Mouse (Mus musculus): Measurements from ENCODE around the gene Ythdf2. TPM values are rescaled to one million over a fixed set of nuclear protein-coding genes. Genes with fewer than 3 reads are reported as not detected.

Gene Ythdf2
- polyA plus RNA-seq, 1 experiment from 2014 or later = 86.5 TPM

DNA sequence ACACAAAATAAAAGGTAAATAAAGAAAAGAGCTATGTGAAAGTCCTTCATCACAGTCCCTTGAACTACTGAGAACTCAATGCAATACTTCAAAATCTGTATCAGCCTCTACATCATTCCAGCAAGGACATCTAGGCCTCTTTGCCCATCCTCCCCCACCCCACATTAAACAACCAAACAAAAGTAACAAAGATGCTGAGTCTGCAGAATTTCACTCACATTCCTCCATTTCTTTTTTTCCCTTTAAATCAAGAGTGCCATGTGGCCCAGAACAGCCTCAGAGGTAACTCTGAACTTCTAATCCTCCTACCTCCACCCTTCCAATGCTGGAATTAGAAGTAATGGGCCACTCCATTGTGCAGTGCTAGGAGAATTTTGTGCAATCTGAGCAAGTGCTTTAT lies 13.3 kb downstream of the Ythdf2 start:
- no peak overlapping the region for H3K4me3 ChIP-seq (replicated peaks)
- H3K9ac ChIP-seq = no peak overlapping the region
- H3K4me2 ChIP-seq (replicated peaks) = no peak overlapping the region
- no peak for ATAC-seq
- H3K27me3 ChIP-seq (replicated peaks) = no peaks in the 10 kb centered on the region
- H3K4me1 ChIP-seq (replicated peaks) = 0 out of 2 replicates have a peak, but pooled peaks cover 8% of the 10 kb centered on the region
- no peaks in the 10 kb centered on the region for H3K9me3 ChIP-seq
- H3K27ac ChIP-seq = no peak overlapping the region
- H3K36me3 ChIP-seq = peaks cover 5% of the 10 kb centered on the region

DNA sequence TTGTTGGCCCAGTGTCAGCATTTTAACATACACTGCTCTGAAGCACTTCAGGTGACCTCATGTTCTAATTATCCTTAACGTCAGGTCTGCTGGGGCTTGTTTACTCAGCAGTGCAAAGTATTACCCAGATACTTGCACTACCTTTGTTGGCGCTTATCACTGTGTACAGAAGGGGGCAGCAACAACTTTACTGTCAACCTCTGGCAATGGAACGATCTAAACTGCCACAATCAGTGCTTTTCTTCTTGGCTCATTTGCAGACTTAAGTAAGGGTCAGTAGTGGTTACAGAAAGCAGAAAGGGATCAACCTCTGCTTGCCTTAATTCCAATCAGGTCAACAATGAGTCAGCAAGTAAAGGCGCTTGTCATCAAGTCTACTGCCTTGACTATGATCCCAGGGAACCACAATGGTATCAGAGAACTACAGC lies 13.8 kb downstream of the Ythdf2 start:
- 38% methylated on average over 4 of the region's 4 CpGs for WGBS
- no peak overlapping the region for H3K4me3 ChIP-seq (replicated peaks)
- H3K27me3 ChIP-seq (replicated peaks) = no peaks in the 10 kb centered on the region
- no peak overlapping the region for H3K27ac ChIP-seq
- no peak overlapping the region for H3K4me2 ChIP-seq (replicated peaks)
- H3K36me3 ChIP-seq = peaks cover 3% of the 10 kb centered on the region
- no peak overlapping the region for H3K9ac ChIP-seq
- H3K9me3 ChIP-seq = no peaks in the 10 kb centered on the region
- 0 out of 2 replicates have a peak, but pooled peaks cover 8% of the 10 kb centered on the region for H3K4me1 ChIP-seq (replicated peaks)
- peak; percentile 82 for ATAC-seq

DNA sequence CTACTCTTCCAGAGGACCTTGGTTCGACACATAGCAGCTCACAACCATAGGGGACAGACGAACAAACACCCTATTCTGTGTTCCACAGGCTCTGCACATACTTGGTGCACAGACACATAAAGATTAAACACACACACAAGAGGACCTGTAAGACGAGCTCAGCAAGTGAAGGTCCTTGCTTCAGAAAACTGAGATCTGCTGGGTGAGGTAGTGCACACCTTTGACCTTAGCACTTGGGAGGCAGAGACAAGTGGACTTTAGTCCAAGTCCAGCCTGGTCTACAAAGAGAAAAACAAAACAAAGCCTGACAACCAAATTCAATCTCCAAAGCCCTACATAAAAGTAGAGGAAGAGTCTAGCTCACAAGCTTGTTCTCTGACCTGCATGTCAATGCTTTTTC lies 17.1 kb downstream of the Ythdf2 start:
- H3K27ac ChIP-seq = no peak overlapping the region
- no peak overlapping the region; the same call in 1 of the 2 replicates for H3K4me2 ChIP-seq (replicated peaks)
- H3K27me3 ChIP-seq (replicated peaks) = no peaks in the 10 kb centered on the region
- peak; percentile 59 for ATAC-seq
- WGBS = 64% methylated on average over 3 of the region's 3 CpGs
- peaks cover 4% of the 10 kb centered on the region; the same call in 1 of the 2 replicates for H3K36me3 ChIP-seq
- H3K4me3 ChIP-seq (replicated peaks) = no peak overlapping the region
- no peaks in the 10 kb centered on the region for H3K9me3 ChIP-seq
- 0 out of 2 replicates have a peak, but pooled peaks cover 3% of the 10 kb centered on the region for H3K4me1 ChIP-seq (replicated peaks)
- H3K9ac ChIP-seq = no peak overlapping the region

DNA sequence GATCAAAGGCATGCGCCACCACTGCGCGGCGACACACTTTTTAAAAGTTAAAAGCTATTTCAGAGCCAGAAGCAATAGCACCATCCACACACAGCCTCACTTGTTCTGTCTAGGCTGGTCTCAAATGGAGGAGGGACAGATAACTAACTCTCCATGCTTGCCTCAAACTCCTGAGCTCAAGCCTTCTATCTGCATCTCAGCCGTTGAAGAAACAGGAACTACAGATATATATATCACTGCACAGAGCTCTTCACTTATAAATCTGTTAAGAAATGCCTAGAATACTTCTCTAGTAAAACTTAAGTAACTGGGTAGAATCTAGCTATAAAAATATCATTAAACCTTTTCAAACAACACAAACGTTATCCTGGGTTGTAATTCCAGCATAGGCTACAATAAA lies 17.7 kb downstream of the Ythdf2 start:
- H3K4me2 ChIP-seq (replicated peaks) = no peak overlapping the region
- no peaks in the 10 kb centered on the region for H3K27me3 ChIP-seq (replicated peaks)
- no peak overlapping the region for H3K9ac ChIP-seq
- H3K9me3 ChIP-seq = no peaks in the 10 kb centered on the region
- H3K4me3 ChIP-seq (replicated peaks) = no peak overlapping the region
- H3K27ac ChIP-seq = no peak overlapping the region
- H3K36me3 ChIP-seq = peaks cover 4% of the 10 kb centered on the region; the same call in 1 of the 2 replicates
- no peak for ATAC-seq
- WGBS = 84% methylated on average over 6 of the region's 6 CpGs
- H3K4me1 ChIP-seq (replicated peaks) = 0 out of 2 replicates have a peak, but pooled peaks cover 3% of the 10 kb centered on the region

DNA sequence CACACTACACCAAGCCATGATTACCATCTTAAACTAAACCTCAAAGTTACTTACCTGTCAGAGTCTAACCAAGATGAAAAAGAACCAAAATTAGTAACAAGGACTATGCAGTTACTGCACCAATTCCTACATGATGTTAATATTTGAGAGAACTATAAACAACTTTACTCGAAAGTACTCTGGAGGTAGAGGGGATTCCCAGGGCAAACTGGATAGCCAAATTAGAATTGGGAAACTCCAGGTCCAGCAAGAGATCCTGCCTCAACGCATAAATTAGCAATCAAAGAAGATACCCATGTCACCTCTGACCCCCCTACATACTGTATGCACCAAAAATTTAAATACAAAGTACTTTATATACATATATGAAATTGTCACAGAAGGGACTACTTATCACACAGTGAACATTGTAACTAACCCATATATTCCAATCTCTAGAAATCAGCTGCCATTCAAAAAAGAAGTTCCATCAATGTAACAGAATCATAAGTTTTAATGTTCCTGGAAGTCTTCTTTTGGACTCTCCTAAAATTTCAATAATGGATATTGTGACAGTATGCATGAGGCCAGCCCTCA lies 24.2 kb downstream of the Ythdf2 start:
- H3K4me1 ChIP-seq (replicated peaks) = no peaks in the 10 kb centered on the region
- 79% methylated on average over 2 of the region's 2 CpGs for WGBS
- H3K27ac ChIP-seq = no peak overlapping the region
- peaks cover 13% of the 10 kb centered on the region for H3K36me3 ChIP-seq
- no peak for ATAC-seq
- no peak overlapping the region for H3K4me3 ChIP-seq (replicated peaks)
- H3K4me2 ChIP-seq (replicated peaks) = no peak overlapping the region
- no peaks in the 10 kb centered on the region for H3K27me3 ChIP-seq (replicated peaks)
- no peaks in the 10 kb centered on the region for H3K9me3 ChIP-seq
- no peak overlapping the region for H3K9ac ChIP-seq

DNA sequence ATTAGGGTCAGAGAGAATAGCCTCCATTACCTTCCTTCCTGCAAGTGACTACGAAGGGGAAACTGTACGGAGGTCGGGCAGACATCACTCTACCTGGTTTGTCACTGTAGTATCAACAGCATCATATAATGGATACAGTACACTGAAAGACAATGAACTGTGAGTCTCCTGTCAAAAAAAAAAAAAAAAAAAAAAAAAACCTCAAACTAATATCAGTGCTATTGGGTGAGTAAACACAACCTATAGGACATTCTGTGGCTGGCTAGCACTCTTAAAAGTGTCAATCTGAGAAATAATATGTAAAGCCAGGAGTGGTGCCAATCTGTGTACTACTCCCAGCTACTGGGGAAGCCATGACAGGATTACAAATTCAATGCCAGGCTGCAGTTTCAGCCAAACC lies 28.9 kb downstream of the Ythdf2 start:
- 87% methylated on average over 3 of the region's 3 CpGs for whole genome bisulfite sequencing
- H3K27me3 ChIP-seq (replicated peaks) = no peaks in the 10 kb centered on the region
- H3K4me3 ChIP-seq (replicated peaks) = no peak overlapping the region
- 0 out of 2 replicates have a peak, but pooled peaks cover 2% of the 10 kb centered on the region for H3K4me1 ChIP-seq (replicated peaks)
- no peak overlapping the region for H3K4me2 ChIP-seq (replicated peaks)
- no peak overlapping the region for H3K27ac ChIP-seq
- peaks cover 14% of the 10 kb centered on the region for H3K36me3 ChIP-seq
- ATAC-seq = no peak
- no peak overlapping the region for H3K9ac ChIP-seq
- no peaks in the 10 kb centered on the region for H3K9me3 ChIP-seq

DNA sequence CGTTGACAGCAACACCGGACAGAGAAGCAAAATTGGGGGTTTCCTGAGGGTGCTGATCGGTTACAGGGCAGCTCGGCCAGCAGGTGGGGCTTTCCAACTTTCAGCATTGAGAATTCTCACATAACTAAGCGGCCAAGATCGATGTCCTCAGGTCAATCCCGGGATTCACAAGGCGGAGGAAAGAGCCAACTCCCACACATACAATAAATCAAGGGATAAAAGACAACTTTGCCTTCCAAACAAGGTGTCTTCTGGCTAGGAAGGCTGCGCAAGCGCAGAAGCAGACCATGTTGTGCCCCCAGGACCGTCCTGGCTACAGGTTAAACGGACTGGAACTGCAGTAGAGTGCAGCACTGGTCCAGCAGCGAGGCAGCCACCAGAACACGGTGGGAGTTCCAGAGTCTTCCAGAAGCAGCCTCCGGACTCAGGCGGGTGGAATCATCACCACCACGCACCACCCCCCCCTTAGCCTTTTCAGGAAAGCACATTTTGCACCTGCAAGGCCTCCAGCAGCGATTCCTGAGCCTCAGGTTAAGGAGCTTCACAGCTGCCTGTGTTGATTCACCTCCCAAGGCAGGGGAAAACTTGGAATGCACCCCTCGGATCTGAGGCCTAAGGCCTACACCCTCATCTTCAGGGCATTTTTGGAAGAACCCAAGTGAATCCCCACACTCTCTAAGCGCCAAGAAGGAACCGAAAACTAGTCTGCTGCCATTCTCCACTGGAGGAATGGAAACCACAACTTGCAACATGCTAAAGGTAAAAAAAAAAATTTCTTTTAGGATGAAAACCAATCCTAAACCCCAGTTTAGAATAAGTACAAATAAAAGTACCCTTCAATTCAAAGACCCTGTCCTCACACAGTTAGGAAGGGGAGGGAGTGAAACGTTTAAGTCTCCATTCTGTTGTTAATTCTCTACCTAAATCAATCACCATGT lies 30.1 kb downstream of the Ythdf2 start:
- Histone ChIP-seq H3K27ac (no peak overlapping the region), H3K4me1 (replicated peaks) (0 out of 2 replicates have a peak, but pooled peaks cover 2% of the 10 kb centered on the region), H3K9ac (no peak overlapping the region), H3K9me3 (no peaks in the 10 kb centered on the region), H3K36me3 (peaks cover 14% of the 10 kb centered on the region), H3K27me3 (replicated peaks) (no peaks in the 10 kb centered on the region), H3K4me2 (replicated peaks) (no peak overlapping the region), H3K4me3 (replicated peaks) (no peak overlapping the region)
- 57% methylated on average over 22 of the region's 22 CpGs for WGBS
- ATAC-seq = no peak

DNA sequence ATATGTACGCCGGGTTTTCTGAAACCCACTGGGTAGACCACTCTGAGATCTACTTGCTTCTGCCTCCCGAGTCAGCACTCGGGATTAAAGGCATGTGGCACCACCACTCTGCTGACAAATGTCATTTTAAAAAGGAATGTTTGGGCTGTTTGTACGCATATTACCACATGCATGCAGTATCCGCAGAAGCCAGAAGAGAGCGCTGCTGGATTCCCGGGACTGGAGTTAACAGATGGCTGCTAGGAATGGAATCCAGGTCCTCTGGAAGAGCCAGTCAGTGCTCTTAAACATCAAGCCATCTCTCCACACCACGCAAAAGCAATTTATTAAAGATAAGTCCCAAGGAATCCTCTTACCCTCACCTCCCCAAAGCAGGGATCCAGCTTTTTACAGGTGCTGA lies 31.4 kb downstream of the Ythdf2 start:
- Histone ChIP-seq H3K36me3 (peaks cover 13% of the 10 kb centered on the region), H3K9me3 (no peaks in the 10 kb centered on the region), H3K27ac (no peak overlapping the region), H3K27me3 (replicated peaks) (no peaks in the 10 kb centered on the region), H3K4me1 (replicated peaks) (0 out of 2 replicates have a peak, but pooled peaks cover 2% of the 10 kb centered on the region), H3K9ac (no peak overlapping the region), H3K4me3 (replicated peaks) (no peak overlapping the region), H3K4me2 (replicated peaks) (no peak overlapping the region)
- 68% methylated on average over 9 of the region's 9 CpGs for WGBS
- ATAC-seq = no peak

DNA sequence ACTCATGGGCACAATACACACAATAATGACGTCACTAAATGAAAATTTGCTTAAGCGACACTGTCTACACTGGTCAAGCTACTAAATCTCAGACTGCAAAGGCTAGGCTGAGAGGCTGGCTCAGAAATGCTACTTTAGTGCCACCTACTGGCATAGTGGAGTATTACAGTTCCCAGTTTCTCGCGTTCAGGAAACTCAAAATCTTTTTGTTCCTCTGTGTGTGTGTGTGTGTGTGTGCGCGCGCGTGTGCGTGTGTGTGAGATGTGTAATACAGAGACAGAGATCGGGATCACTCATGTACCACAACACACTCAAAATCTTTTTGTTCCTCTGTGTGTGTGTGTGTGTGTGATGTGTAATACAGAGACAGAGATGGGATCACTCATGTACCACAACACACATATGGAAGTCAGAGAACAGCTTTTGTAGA lies 33.5 kb downstream of the Ythdf2 start:
- no peak overlapping the region for H3K9ac ChIP-seq
- no peak overlapping the region for H3K4me3 ChIP-seq (replicated peaks)
- ATAC-seq = peak; percentile 86
- H3K27ac ChIP-seq = no peak overlapping the region
- H3K27me3 ChIP-seq (replicated peaks) = no peaks in the 10 kb centered on the region
- no peaks in the 10 kb centered on the region for H3K9me3 ChIP-seq
- peaks cover 6% of the 10 kb centered on the region; the same call in 1 of the 2 replicates for H3K36me3 ChIP-seq
- H3K4me1 ChIP-seq (replicated peaks) = 0 out of 2 replicates have a peak, but pooled peaks cover 2% of the 10 kb centered on the region
- WGBS = 6% methylated on average over 10 of the region's 10 CpGs
- no peak overlapping the region for H3K4me2 ChIP-seq (replicated peaks)

DNA sequence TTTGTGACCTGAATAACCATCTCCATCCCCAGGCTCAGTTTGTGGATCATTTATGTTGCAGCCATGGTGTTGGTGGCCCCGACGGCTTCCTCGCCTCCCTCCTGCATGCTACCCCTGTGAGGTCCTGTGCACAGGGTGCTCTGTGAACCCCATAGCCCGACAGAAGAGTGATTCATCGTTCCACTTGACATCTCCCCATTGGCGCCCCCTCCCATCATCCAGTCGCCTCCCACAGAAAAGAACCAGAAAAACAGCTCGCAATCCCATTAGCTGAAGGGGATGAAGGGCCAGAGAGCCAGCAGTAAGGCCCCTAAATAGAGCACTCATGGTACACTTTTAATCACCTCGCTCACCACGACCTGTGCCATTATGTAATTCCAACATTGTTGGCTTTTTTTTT lies 35.6 kb downstream of the Ythdf2 start:
- Histone ChIP-seq H3K4me1 (replicated peaks) (no peaks in the 10 kb centered on the region), H3K36me3 (peaks cover 4% of the 10 kb centered on the region; the same call in 1 of the 2 replicates), H3K27ac (no peak overlapping the region), H3K9me3 (no peaks in the 10 kb centered on the region), H3K4me3 (replicated peaks) (no peak overlapping the region), H3K4me2 (replicated peaks) (no peak overlapping the region), H3K9ac (no peak overlapping the region), H3K27me3 (replicated peaks) (no peaks in the 10 kb centered on the region)
- ATAC-seq = no peak
- WGBS = 46% methylated on average over 10 of the region's 10 CpGs

DNA sequence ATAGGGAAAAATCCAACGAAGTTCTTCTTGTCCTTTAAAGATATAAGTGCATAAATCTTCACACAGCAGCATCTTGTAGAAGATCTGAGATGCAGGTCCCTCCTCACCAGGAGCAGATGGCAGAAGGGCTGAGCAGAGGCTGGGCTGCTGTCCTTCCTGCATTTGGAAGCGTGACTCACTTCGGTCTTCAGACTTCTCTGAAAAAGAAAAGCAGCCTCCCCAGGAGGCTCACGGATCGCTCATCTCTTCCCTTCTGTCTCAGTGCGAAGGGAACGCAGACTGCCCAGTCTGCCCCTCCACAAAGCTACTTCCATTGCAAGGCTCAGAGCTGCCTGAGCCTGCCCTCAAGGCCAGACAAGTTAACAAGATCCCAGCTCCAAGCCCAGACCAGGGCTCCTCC lies 41.2 kb downstream of the Ythdf2 start:
- ATAC-seq = no peak
- 34% methylated on average over 7 of the region's 7 CpGs for WGBS
- no peaks in the 10 kb centered on the region for H3K27me3 ChIP-seq (replicated peaks)
- H3K36me3 ChIP-seq = no peaks in the 10 kb centered on the region
- H3K9me3 ChIP-seq = no peaks in the 10 kb centered on the region
- H3K4me2 ChIP-seq (replicated peaks) = no peak overlapping the region
- no peak overlapping the region for H3K9ac ChIP-seq
- H3K4me1 ChIP-seq (replicated peaks) = peaks cover 7% of the 10 kb centered on the region; the same call in 1 of the 2 replicates
- no peak overlapping the region for H3K4me3 ChIP-seq (replicated peaks)
- no peak overlapping the region for H3K27ac ChIP-seq

DNA sequence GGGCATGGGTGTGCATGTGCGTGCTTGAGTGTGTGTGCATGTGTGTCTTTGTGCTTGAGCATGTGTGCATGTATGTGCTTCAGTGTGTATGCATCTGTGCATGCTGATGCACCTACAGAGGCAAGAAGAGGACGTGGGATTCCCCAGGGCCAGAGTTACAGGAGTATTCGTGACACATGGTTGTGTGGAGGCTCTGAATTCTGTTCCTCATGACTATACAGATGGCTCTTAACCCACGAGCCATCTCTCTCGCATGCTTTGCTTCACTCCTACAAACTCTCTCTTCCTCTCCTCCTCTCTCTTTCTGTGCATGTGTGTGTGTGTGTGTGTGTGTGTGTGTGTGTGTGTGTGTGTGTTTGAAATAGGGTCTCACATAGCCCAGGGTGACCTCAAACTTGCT lies 42.3 kb downstream of the Ythdf2 start:
- 77% methylated on average over 5 of the region's 5 CpGs for WGBS
- no peak overlapping the region for H3K4me2 ChIP-seq (replicated peaks)
- no peaks in the 10 kb centered on the region for H3K36me3 ChIP-seq
- no peak overlapping the region for H3K27ac ChIP-seq
- no peak for ATAC-seq
- H3K9ac ChIP-seq = no peak overlapping the region
- no peaks in the 10 kb centered on the region for H3K9me3 ChIP-seq
- H3K4me3 ChIP-seq (replicated peaks) = no peak overlapping the region
- H3K27me3 ChIP-seq (replicated peaks) = no peaks in the 10 kb centered on the region
- H3K4me1 ChIP-seq (replicated peaks) = peaks cover 12% of the 10 kb centered on the region; the same call in 1 of the 2 replicates
